Mouse (Mus musculus): ENCODE data around the gene Hadhb. TPM values are rescaled to one million over a fixed set of nuclear protein-coding genes. Genes with fewer than 3 reads are reported as not detected.

Gene Hadhb
- polyA plus RNA-seq (2021; fragmentation: Nextera tagmentation) = 118 and 146 TPM in 2 replicates
- long read RNA-seq, experiment 1, transcript Hadhb-203 (16 exons, 2,048 nt) = minor isoform, 69 of 290 reads
- long read RNA-seq, experiment 1, transcript Hadhb-201 (16 exons, 2,033 nt) = major isoform, 179 of 290 reads
- long read RNA-seq, experiment 1, partial matches to known transcripts = 25 of 290 reads
- long read RNA-seq, experiment 1, other reads (novel, unspliced or antisense) = 14 of 290 reads
- long read RNA-seq, experiment 2, transcript Hadhb-202 (16 exons, 2,045 nt) = minor isoform, 9 of 900 reads
- long read RNA-seq, experiment 2, transcript Hadhb-203 (16 exons, 2,048 nt) = minor isoform, 222 of 900 reads
- long read RNA-seq, experiment 2, transcript Hadhb-201 (16 exons, 2,033 nt) = major isoform, 628 of 900 reads
- long read RNA-seq, experiment 2, partial matches to known transcripts = 21 of 900 reads
- long read RNA-seq, experiment 2, other reads (novel, unspliced or antisense) = 20 of 900 reads

GRCm38 (mm10) chr5:30154474-30155394 lies at the start of gene Hadhb, which contains the start of gene Hadha:
Gene Hadhb (plus strand): TSS chr5:30155248.
Gene Hadha (minus strand): TSS chr5:30155162.

DNA sequence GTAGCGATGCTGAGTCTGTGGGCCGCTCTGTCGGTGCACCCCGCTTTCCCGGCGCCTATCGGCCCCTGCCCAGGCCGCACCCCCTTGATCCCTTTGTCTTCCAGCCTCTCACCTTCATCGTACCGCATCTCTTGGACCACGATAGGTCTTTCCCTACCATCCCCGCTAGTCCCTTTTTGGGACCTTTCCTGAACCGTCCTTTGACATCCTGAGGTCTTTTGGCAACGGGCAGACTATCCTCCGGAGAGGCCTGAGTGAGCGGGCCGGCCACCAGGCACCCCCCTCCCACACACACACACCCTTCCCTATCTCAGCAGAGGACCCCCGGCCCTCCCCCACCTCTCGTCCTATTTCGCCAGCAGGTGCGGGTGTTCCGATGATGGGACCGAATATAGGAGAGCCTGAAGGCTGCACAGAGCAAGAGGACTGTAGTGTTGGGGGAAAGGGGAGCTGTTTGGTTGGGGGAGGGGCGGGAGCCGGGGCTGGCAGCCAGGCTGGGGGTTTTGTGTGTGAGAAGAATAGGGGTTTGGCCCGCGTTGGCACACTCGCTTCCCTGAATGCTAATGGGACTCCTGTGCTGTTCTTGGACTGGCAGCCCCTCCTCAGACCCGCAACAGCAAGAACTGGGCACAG lies 49.3 kb upstream of the Hadhb start, which contains the start of gene 3110082J24Rik:
TSS of gene 3110082J24Rik (minus strand) at position 419 of the 633 bp plus-strand sequence.

DNA sequence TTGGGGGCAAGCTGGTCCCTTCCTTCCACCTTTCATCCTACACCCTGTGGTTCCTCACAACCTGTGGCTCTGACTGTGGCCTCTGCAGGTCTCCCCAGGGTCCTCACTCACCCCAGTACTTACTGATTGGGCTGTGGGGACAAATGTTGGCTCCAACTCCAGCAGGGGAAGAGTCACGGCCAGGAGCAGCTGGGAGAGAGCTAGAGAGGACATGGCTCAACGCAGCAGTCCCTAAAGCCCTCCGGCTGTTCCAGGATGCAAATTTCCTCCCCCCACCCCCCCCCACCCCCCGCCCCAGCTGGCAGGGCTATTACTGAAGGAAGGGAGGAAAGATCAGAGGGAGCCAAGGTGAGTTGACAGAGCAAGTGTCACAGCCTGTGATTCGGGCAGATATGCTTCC lies 50.4 kb downstream of the Hadhb start, which contains the start of gene Adgrf3:
TSS of gene Adgrf3 (minus strand) at position 230 of the 400 bp plus-strand sequence.

DNA sequence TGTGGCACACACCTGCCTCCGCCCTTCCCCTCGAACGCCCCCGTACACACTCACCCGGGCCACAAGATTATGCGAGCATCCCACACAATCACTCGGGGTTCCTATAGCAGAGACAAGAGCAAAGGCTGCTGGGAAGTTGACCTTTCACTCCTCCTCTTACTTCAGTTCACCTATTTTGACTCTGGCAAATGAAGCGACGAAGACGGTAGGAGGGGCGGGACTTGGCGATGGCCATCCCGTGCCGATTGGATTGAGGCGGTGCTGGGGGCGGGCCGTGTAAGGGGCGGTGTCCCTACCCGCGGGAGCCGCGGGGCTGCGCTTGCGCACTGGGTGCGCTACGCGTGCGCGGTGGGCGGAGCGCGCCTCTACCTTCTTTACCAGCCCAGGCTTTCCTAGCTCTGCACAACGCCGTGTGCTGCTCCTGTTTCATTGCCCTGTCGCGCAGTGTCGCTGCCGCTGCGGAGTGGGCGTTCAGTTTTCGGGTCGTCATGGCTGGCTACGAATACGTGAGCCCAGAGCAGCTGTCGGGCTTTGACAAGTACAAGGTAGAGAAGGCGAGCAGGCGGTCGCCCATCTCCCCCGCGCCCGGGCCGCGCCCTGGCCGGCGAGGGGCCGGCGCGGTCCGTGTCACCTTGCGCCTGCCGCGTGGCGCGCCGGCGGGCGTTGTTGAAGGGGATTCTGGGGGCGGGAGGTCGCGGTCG lies 77.4 kb downstream of the Hadhb start, which contains the start of gene Selenoi:
TSS of gene Selenoi (plus strand) at position 311 of the 701 bp plus-strand sequence.

Small RNA genes lying within 50 kb of the gene (microRNA-seq; reads per million reads assigned to microRNA genes)
- 1.1 reads per million for gene Mir1960

Other genes with a start within 250 kb of the Hadhb start
- gene Il6, start 142.1 kb upstream of the Hadhb start, polyA plus RNA-seq (2021; fragmentation: Nextera tagmentation) = not detected in 2 replicates
- gene Tyms, start 81.6 kb upstream of the Hadhb start, polyA plus RNA-seq (2021; fragmentation: Nextera tagmentation) = 5.2 and 6.1 TPM in 2 replicates
- 1.8 and 3.1 TPM in 2 replicates for gene Garem2, start 50.1 kb upstream of the Hadhb start, polyA plus RNA-seq (2021; fragmentation: Nextera tagmentation)
- 2.1 and 2.3 TPM in 2 replicates for gene 3110082J24Rik, start 49.2 kb upstream of the Hadhb start, polyA plus RNA-seq (2021; fragmentation: Nextera tagmentation)
- gene Hadha, start 86 bp upstream of the Hadhb start, polyA plus RNA-seq (2021; fragmentation: Nextera tagmentation) = 45.4 and 58.5 TPM in 2 replicates
- gene Adgrf3, start 50.5 kb downstream of the Hadhb start, polyA plus RNA-seq (2021; fragmentation: Nextera tagmentation) = not detected in 2 replicates
- 15.1 and 18.5 TPM in 2 replicates for gene Selenoi, start 77.3 kb downstream of the Hadhb start, polyA plus RNA-seq (2021; fragmentation: Nextera tagmentation)
- 6.5 and 7.4 TPM in 2 replicates for gene Drc1, start 126.1 kb downstream of the Hadhb start, polyA plus RNA-seq (2021; fragmentation: Nextera tagmentation)

Measured in layer of hippocampus, adult 6 months (tissue).